Mouse (Mus musculus) left cerebral cortex, adult 8-10 months (tissue): ENCODE measurements around the gene Tmem139. TPM values are rescaled to one million over a fixed set of nuclear protein-coding genes. Genes with fewer than 3 reads are reported as not detected.

Source experiments
- DNase-seq, 2 experiments: peaks; one replicate each; pipeline ENCODE4 v3.0.0; 2022; ENCODE audit warnings: low spot score in 2 of 2
- total RNA-seq, 4 experiments: library from RNA; stranded (reverse); gene quantifications; 2 replicates each; pipeline ENCODE4 v1.2.4; 2022

Gene Tmem139
- total RNA-seq, 4 experiments from 2014 or later, result not detected

- no peak for DNase-seq
Observed at GRCm38 (mm10) chr6:42276151-42276550, 14.4 kb downstream of the Tmem139 start.

- no peak for DNase-seq
Observed at GRCm38 (mm10) chr6:42282865-42283528, 21.2 kb downstream of the Tmem139 start.

- no peak for DNase-seq
Observed at GRCm38 (mm10) chr6:42286448-42286847, 24.7 kb downstream of the Tmem139 start, which contains the start of gene Clcn1. TSS of gene Clcn1 (plus strand) at chr6:42286685.

- DNase-seq, result no peak
Observed at GRCm38 (mm10) chr6:42287562-42287961, 25.8 kb downstream of the Tmem139 start.

GRCm38 (mm10) chr6:42293327-42293726, 31.6 kb downstream of the Tmem139 start:
- DNase-seq, result no peak

- DNase-seq, result no peak
Observed at GRCm38 (mm10) chr6:42295549-42296094, 33.9 kb downstream of the Tmem139 start.

GRCm38 (mm10) chr6:42299362-42299761, 37.6 kb downstream of the Tmem139 start:
- no peak for DNase-seq

GRCm38 (mm10) chr6:42309816-42310378, 48.1 kb downstream of the Tmem139 start:
- no peak for DNase-seq

GRCm38 (mm10) chr6:42310427-42311053, 48.8 kb downstream of the Tmem139 start:
- DNase-seq, result no peak

Other genes starting within 250 kb of the Tmem139 start
- not detected for gene Sva, start 223.6 kb upstream of the Tmem139 start, total RNA-seq
- not detected for gene Tas2r139, start 121.0 kb upstream of the Tmem139 start, total RNA-seq
- gene Tas2r144, start 46.6 kb upstream of the Tmem139 start, total RNA-seq, result not detected
- 10 to 100 TPM; 11.3 to 13.8 (median 11.7) TPM for gene Gstk1, start 16.0 kb upstream of the Tmem139 start, total RNA-seq
- 10 to 100 TPM; 20.7 to 22.6 (median 22.0) TPM for gene Casp2, start 3.0 kb downstream of the Tmem139 start, total RNA-seq
- 1 to 10 TPM; 4.3 to 4.8 (median 4.4) TPM for gene Clcn1, start 24.7 kb downstream of the Tmem139 start, total RNA-seq
- gene Fam131b, start 62.7 kb downstream of the Tmem139 start, total RNA-seq, result 100 to 1,000 TPM; 112 to 128 (median 121) TPM
- 10 to 100 TPM; 42.1 to 50.3 (median 47.5) TPM for gene Zyx, start 87.7 kb downstream of the Tmem139 start, total RNA-seq
- under 1 TPM in 3 of 4 experiments, not detected in 1; 0.23 to 0.68 (median 0.28) TPM for gene Epha1, start 111.3 kb downstream of the Tmem139 start, total RNA-seq
- not detected for gene Tas2r143, start 138.3 kb downstream of the Tmem139 start, total RNA-seq
- not detected for gene Tas2r135, start 143.5 kb downstream of the Tmem139 start, total RNA-seq
- gene Tas2r126, start 172.6 kb downstream of the Tmem139 start, total RNA-seq, result not detected
- not detected for gene Olfr458, start 203.2 kb downstream of the Tmem139 start, total RNA-seq
- not detected for gene Olfr457, start 214.4 kb downstream of the Tmem139 start, total RNA-seq
- not detected for gene Olfr456, start 225.2 kb downstream of the Tmem139 start, total RNA-seq